Mouse (Mus musculus) cerebellum, adult 2 months (tissue): ENCODE data around the gene Ube2g2. TPM values are rescaled to one million over a fixed set of nuclear protein-coding genes. Genes with fewer than 3 reads are reported as not detected.

Source experiments
- DNase-seq, 2 experiments: peaks; one replicate each; pipeline ENCODE4 v3.0.0; 2021
- H3K27ac ChIP-seq: fragments of 200-500 bp; 2 replicates; pipeline ENCODE4 v1.5.1; 2012; ENCODE audit warnings: low read length, control low read depth, inconsistent platforms; ENCODE audit not compliant: insufficient read depth
- H3K27me3 ChIP-seq: fragments of 200-500 bp; 2 replicates; pipeline ENCODE4 v1.6.1; 2012; ENCODE audit warnings: inconsistent platforms, mild to moderate bottlenecking, low read length, moderate library complexity; ENCODE audit not compliant: control insufficient read depth, insufficient read depth
- H3K4me1 ChIP-seq: fragments of 200-500 bp; 2 replicates; pipeline ENCODE4 v1.6.1; 2011; ENCODE audit warnings: low read length; ENCODE audit not compliant: control insufficient read depth, insufficient read depth
- H3K4me3 ChIP-seq: fragments of 200-500 bp; replicated peaks from 2 replicates; pipeline ENCODE3; 2011; ENCODE audit warnings: mild to moderate bottlenecking, low read depth, low read length, control low read depth; ENCODE audit not compliant: insufficient read depth
- CTCF ChIP-seq: fragments of 200-500 bp; IDR thresholded peaks from 2 replicates; pipeline ENCODE4 v1.5.1; 2011; ENCODE audit warnings: low read depth, mild to moderate bottlenecking, control low read depth, low read length, moderate library complexity, borderline replicate concordance; ENCODE audit not compliant: insufficient read depth
- POLR2A ChIP-seq: fragments of 200-500 bp; IDR thresholded peaks from 2 replicates; pipeline ENCODE4 v1.6.1; 2011; ENCODE audit warnings: low read length, control low read depth, borderline replicate concordance; ENCODE audit not compliant: insufficient read depth
- WGBS: fragments of 180-500 bp; shearing (Covaris S2); methylation state at CpG from one replicate; pipeline ENCODE4 v1.1.7; 2018; 5-methylcytosine and 5-hydroxymethylcytosine counted together
- polyA plus RNA-seq: library from polyadenylated mRNA; depleted of rRNA; stranded (reverse); fragments of >200 nt; gene quantifications from 2 replicates; pipeline ENCODE4 v1.2.3, GENCODE M21; 2012

Ube2g2 gene
- polyA plus RNA-seq, 1 experiment = 39.5 TPM

GRCm38 (mm10) chr10:77586637-77587036 lies 35.4 kb upstream of the Ube2g2 start:
- DNase-seq = no peak
- H3K27ac ChIP-seq = no peak overlapping the region
- peaks cover 30% of the 10 kb centered on the region for H3K4me1 ChIP-seq
- H3K4me3 ChIP-seq = no peak overlapping the region
- 53% methylated on average over 3 of the region's 3 CpGs for WGBS
- TF ChIP-seq POLR2A = no peak
- TF ChIP-seq CTCF = no peak
- no peaks in the 10 kb centered on the region for H3K27me3 ChIP-seq

- H3K27me3 ChIP-seq = no peaks in the 10 kb centered on the region
- 94% methylated on average over 6 of the region's 6 CpGs for WGBS
- H3K27ac ChIP-seq = peak overlapping the region; percentile 2
- peaks cover 30% of the 10 kb centered on the region for H3K4me1 ChIP-seq
- no peak for TF ChIP-seq POLR2A
- TF ChIP-seq CTCF = no peak
- no peak for DNase-seq
- H3K4me3 ChIP-seq = no peak overlapping the region
Measured at GRCm38 (mm10) chr10:77587091-77587775, 34.8 kb upstream of the Ube2g2 start.

- no peaks in the 10 kb centered on the region for H3K27me3 ChIP-seq
- WGBS = 90% methylated on average over 2 of the region's 2 CpGs
- peaks cover 30% of the 10 kb centered on the region for H3K4me1 ChIP-seq
- H3K27ac ChIP-seq = no peak overlapping the region
- H3K4me3 ChIP-seq = no peak overlapping the region
- DNase-seq = no peak
- TF ChIP-seq POLR2A = no peak
- TF ChIP-seq CTCF = no peak
Measured at GRCm38 (mm10) chr10:77588036-77588435, 34.0 kb upstream of the Ube2g2 start.

DNA sequence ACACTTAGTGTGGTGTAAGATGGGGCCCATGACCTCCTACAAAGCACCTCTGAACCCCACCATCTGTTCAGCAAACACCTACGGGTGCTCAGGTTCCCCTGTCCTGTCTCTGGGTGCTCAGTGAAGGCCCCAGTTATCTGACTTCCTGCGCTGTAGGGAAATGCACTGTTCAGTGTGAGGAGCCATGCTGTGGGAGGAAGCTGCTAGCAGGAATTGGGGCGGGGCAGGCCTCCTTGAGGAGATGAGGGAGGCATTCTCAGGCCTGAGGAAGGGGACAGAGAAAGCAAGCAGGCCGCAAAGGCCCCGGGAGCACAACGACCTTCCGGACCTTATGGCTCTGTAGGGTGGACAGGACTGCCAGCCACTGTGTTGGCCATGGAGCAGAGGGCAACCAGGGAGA lies 33.0 kb upstream of the Ube2g2 start:
- H3K27me3 ChIP-seq = no peaks in the 10 kb centered on the region
- DNase-seq = no peak
- TF ChIP-seq CTCF (no peak), POLR2A (no peak)
- 72% methylated on average over 7 of the region's 7 CpGs for WGBS
- H3K27ac ChIP-seq = no peak overlapping the region
- no peak overlapping the region for H3K4me3 ChIP-seq
- H3K4me1 ChIP-seq = peaks cover 26% of the 10 kb centered on the region

DNA sequence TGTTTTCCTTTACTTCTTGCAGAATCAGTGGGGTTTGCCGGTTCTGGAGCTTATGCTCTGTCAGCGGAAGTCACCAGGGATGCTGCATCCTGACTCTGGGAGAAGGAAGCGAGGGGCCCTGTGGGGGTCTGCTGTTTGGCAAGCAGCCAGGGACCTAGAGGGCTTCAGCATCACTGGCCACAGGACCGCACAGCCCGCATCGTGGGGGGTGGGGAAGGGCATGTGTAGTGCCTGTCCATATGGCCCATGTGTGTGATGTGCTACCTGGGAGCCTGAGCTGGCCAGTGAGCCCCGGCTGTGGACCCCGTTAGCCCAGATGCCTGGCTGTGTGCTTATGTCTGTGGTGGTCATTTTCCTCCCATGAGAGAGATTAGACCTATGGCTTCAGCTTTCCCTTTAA lies 32.3 kb upstream of the Ube2g2 start:
- Histone ChIP-seq H3K27me3 (no peaks in the 10 kb centered on the region), H3K4me1 (peaks cover 26% of the 10 kb centered on the region), H3K4me3 (no peak overlapping the region), H3K27ac (no peak overlapping the region)
- TF ChIP-seq CTCF (no peak), POLR2A (no peak)
- WGBS = 22% methylated on average over 8 of the region's 8 CpGs
- DNase-seq = no peak

DNA sequence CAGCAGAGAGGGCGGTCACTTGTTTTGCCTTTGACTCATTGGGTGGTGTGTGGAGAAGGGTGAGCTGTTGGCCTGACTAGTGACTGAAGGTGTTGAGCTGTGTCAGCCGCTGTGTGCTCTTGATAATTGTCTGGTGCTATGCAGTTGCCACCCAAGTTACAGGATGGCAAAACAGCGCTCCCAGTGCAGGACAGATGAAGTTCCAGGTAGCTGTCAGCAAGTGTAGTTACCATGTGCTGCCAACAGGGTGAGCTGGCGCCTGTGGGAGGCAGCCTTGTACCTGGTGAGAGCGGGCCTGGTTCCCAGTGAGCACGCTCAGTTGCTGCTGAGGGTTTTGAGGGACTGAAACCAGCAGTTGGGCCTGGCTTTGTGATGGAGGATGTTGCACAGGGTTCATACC lies 31.3 kb upstream of the Ube2g2 start:
- DNase-seq = peak; percentile 68 to 71
- peak; percentile 94 for TF ChIP-seq CTCF
- TF ChIP-seq POLR2A = no peak
- WGBS = 41% methylated on average over 6 of the region's 6 CpGs
- Histone ChIP-seq H3K4me3 (no peak overlapping the region), H3K27ac (no peak overlapping the region), H3K27me3 (no peaks in the 10 kb centered on the region), H3K4me1 (peaks cover 26% of the 10 kb centered on the region)

GRCm38 (mm10) chr10:77591546-77591945 lies 30.5 kb upstream of the Ube2g2 start:
- no peaks in the 10 kb centered on the region for H3K27me3 ChIP-seq
- H3K27ac ChIP-seq = no peak overlapping the region
- H3K4me3 ChIP-seq = no peak overlapping the region
- WGBS = 76% methylated on average over 6 of the region's 6 CpGs
- H3K4me1 ChIP-seq = peaks cover 23% of the 10 kb centered on the region
- TF ChIP-seq POLR2A (no peak), CTCF (no peak)
- DNase-seq = no peak

- no peak for TF ChIP-seq CTCF
- no peak for TF ChIP-seq POLR2A
- Histone ChIP-seq H3K4me1 (no peaks in the 10 kb centered on the region), H3K27ac (no peak overlapping the region), H3K4me3 (no peak overlapping the region), H3K27me3 (no peaks in the 10 kb centered on the region)
- no peak for DNase-seq
- 83% methylated on average over 2 of the region's 2 CpGs for WGBS
Measured at GRCm38 (mm10) chr10:77596060-77596459, 26.0 kb upstream of the Ube2g2 start.
